Mouse (Mus musculus) left cerebral cortex, postnatal 36 days (tissue): ENCODE results near the gene Cdc20. TPM values are rescaled to one million over a fixed set of nuclear protein-coding genes. Genes with fewer than 3 reads are reported as not detected.

Source experiments
- total RNA-seq, 2 experiments: library from RNA; stranded (reverse); gene quantifications; 2 replicates each; pipeline ENCODE4 v1.2.3; 2021

Gene Cdc20
- total RNA-seq, 2 experiments from 2014 or later: 1.3 to 1.6 TPM

Other genes with a start within 250 kb of the Cdc20 start
- 100 to 1,000 TPM; 118 to 126 TPM for gene Ptprf, start 145.9 kb downstream of the Cdc20 start, total RNA-seq
- gene Szt2, start 28.1 kb downstream of the Cdc20 start, total RNA-seq: 10 to 100 TPM; 30.0 to 46.8 TPM
- 10 to 100 TPM; 55.6 to 62.5 TPM for gene Med8, start 28.0 kb downstream of the Cdc20 start, total RNA-seq
- gene Elovl1, start 9.3 kb downstream of the Cdc20 start, total RNA-seq: 10 to 100 TPM; 21.9 to 24.3 TPM
- gene Mpl, start 20.2 kb upstream of the Cdc20 start, total RNA-seq: under 1 TPM; 0.79 to 0.94 TPM
- 1 to 10 TPM; 7.8 to 8.6 TPM for gene Tie1, start 52.7 kb upstream of the Cdc20 start, total RNA-seq
- not detected for gene 2610528J11Rik, start 89.6 kb upstream of the Cdc20 start, total RNA-seq
- 10 to 100 TPM in 1 of 2 experiments, 1 to 10 TPM in 1; 6.6 to 14.5 TPM for gene Tmem125, start 106.7 kb upstream of the Cdc20 start, total RNA-seq
- gene Cfap57, start 183.4 kb upstream of the Cdc20 start, total RNA-seq: under 1 TPM; 0.64 to 0.70 TPM
- 10 to 100 TPM; 53.5 to 62.3 TPM for gene Ebna1bp2, start 183.4 kb upstream of the Cdc20 start, total RNA-seq
- not detected for gene Olfr62, start 221.6 kb upstream of the Cdc20 start, total RNA-seq